Mouse (Mus musculus): Measurements from ENCODE around the gene Mfap1b.

DNA sequence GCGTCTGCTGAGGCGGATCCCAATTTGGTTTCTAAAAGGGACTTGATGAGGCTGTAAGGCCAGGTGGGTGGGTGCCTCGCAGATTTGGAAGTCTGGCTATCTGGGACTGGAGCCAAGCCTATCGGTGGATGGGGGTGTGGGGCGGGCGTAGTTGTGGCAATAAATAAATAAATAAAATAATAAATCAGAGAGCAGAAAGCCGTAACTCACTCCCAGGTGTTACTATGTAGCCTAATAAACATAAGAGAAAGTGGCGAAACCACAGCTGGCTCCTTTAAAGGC, 30.9 kb downstream of the Mfap1b start:
- TF ChIP-seq POLR2A (IDR thresholded peaks at IDR 0.05; ENCODE audit: control insufficient read depth, low read depth, low read length) = no peak
- TF ChIP-seq CTCF (IDR thresholded peaks at IDR 0.05; ENCODE audit: control insufficient read depth, insufficient read depth, insufficient replicate concordance, low read depth, low read length) = no peak

Measured in testis, adult 2 months (tissue).